Mouse (Mus musculus): ENCODE measurements at regions not wholly inside any gene's neighbourhood (a gene's known extent, or its start where the extent isn't known, plus 50 kb on each side); places are given as distances from the start of the nearest gene placed in this dataset.
"Not testable (repeated sequence)": the region's sequence is repeated elsewhere in the genome, so short reads cannot be mapped to it uniquely, and the experiment has no call there.

GRCm38 (mm10) chr1:65509003-65509402, 227.1 kb downstream of the Pth2r start:
- DNase-seq (ENCODE audit: inconsistent ontology term), result no peak

GRCm38 (mm10) chr1:65535674-65536073, 253.8 kb downstream of the Pth2r start:
- DNase-seq (ENCODE audit: inconsistent ontology term), result no peak

- DNase-seq (ENCODE audit: inconsistent ontology term), result no peak
Measured at GRCm38 (mm10) chr1:65538509-65538908, 256.7 kb downstream of the Pth2r start.

- peak; percentile 27 for DNase-seq (ENCODE audit: inconsistent ontology term)
Measured at GRCm38 (mm10) chr1:65544219-65544864, 262.5 kb downstream of the Pth2r start.

- no peak for DNase-seq (ENCODE audit: inconsistent ontology term)
Measured at GRCm38 (mm10) chr1:65545336-65546060, 263.6 kb downstream of the Pth2r start.

- no peak for DNase-seq (ENCODE audit: inconsistent ontology term)
Measured at GRCm38 (mm10) chr1:65548830-65549229, 267.0 kb downstream of the Pth2r start.

GRCm38 (mm10) chr1:65587402-65587801, 305.5 kb downstream of the Pth2r start:
- no peak for DNase-seq (ENCODE audit: inconsistent ontology term)

GRCm38 (mm10) chr1:65635315-65635714, 291.0 kb upstream of the Crygf start:
- DNase-seq (ENCODE audit: inconsistent ontology term), result no peak

GRCm38 (mm10) chr1:65654460-65654859, 271.9 kb upstream of the Crygf start:
- DNase-seq (ENCODE audit: inconsistent ontology term), result no peak

GRCm38 (mm10) chr1:65681960-65682359, 244.4 kb upstream of the Crygf start:
- DNase-seq (ENCODE audit: inconsistent ontology term), result no peak

- DNase-seq (ENCODE audit: inconsistent ontology term), result no peak
Measured at GRCm38 (mm10) chr1:65687322-65687721, 239.0 kb upstream of the Crygf start.

GRCm38 (mm10) chr1:65730262-65730661, 196.1 kb upstream of the Crygf start:
- DNase-seq (ENCODE audit: inconsistent ontology term), result no peak

- DNase-seq (ENCODE audit: inconsistent ontology term), result no peak
Measured at GRCm38 (mm10) chr1:65757951-65758350, 168.4 kb upstream of the Crygf start.

GRCm38 (mm10) chr1:65761141-65761540, 165.2 kb upstream of the Crygf start:
- DNase-seq (ENCODE audit: inconsistent ontology term), result no peak

- no peak for DNase-seq (ENCODE audit: inconsistent ontology term)
Measured at GRCm38 (mm10) chr1:65800244-65800643, 126.1 kb upstream of the Crygf start.

GRCm38 (mm10) chr1:65820771-65821170, 105.5 kb upstream of the Crygf start:
- no peak for DNase-seq (ENCODE audit: inconsistent ontology term)

GRCm38 (mm10) chr1:65841116-65841515, 85.2 kb upstream of the Crygf start:
- no peak for DNase-seq (ENCODE audit: inconsistent ontology term)

GRCm38 (mm10) chr1:65847005-65847404, 79.3 kb upstream of the Crygf start:
- no peak for DNase-seq (ENCODE audit: inconsistent ontology term)

- not testable (repeated sequence) for DNase-seq (ENCODE audit: inconsistent ontology term)
Measured at GRCm38 (mm10) chr1:65873691-65874090, 52.6 kb upstream of the Crygf start.
